Mouse (Mus musculus): Measurements from ENCODE around the gene Jund.

Gene Jund

DNA sequence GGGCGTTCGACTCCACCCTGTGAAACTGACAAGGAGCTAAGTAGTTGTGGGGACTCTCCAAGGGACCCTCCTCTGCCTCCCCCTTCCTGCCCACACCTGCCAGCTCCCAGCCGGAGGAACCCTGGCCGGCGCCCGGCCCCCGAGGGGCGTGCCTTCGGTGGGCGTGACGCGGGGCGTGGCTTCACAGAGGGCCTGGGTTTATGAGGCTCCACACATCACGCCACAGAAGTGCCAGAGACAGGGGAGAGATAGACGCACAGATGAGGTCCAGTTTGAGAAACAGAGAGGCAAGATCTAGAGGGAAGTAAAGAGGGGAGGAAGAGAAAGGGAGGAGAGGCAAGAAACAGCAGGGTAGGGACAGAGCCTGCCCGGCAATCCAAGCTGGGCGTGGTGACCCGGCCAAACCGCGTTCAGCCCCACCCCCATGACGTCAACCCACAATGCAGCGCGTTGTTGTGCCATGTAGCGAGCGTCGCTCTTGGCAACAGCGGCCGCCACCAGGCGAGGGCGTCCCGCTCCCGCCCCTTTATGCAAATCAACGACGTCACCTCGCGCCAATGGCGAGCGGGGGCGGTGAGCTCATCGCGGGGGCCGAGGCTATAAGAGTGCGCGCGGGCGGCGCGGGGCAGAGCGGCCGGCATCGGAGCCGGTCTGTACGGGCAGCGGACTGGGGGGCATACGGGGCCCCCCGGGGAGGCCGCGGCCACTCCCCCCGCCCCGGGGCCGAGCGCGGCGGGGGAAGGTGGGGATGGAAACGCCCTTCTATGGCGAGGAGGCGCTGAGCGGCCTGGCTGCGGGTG is at the start of gene Jund:
Jund (plus strand) TSS at position 640 of the 800 bp plus-strand sequence.
- DNase-seq (ENCODE audit: low read depth, low spot score): peak; percentile 100

DNA sequence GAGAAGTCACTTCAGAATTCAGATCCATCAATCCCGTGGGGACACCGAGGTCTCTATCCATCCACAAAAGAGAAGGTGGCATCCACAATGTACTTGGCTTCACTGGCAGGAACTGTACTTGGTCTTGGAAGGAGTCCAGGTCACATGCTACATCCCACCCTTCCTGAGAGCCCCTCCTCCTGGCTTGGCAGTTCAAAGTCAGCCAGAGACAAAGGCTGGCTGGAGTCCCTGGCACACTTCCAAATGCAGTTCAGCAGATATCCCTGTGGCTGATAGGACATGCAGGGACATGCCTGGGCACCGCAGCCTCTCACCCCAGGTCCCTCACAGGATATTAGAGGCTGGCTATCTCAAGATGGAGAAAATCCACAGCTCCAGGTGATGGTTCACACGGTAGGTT is 49.4 kb upstream of the Jund start:
- DNase-seq (ENCODE audit: low read depth, low spot score): peak; percentile 96

DNA sequence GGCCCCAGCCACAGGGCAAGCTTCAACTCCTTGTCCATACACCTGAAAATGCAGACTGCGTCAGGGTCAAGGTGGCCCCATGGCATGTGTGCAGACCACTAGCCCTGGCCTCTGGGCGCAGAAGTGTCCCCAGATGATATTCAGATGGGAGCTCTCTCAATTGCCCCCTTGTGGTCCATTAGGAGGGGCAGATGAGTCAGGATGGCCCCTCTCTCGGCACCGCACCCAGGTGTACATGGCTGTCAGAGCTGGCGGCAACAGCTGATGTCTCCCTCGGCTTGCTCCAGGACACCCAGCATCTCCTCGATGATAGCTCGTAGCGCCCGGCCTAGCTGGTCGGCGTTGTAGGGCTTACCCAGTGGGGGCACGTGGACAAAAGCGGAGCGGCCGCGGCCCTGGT is 48.4 kb upstream of the Jund start:
- no peak for DNase-seq (ENCODE audit: low read depth, low spot score)

DNA sequence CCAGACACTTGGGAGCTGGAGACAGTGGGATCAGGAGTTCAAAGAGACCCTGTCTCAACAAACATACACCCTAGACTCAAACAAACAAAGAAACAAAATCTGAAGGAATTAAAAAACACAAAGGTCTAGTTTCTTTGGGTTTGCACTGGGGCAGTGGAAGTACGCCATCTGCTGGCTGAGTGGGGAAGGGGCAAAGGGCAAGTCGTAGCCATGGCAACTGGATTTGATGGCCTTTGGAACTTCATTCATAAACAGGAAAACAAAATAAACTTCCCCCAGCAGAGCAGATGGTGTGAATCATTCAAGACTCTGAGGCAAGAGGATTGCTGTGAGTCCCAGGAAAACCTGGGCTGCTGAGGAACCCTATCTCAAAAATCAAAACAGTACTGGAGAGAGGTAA is 45.5 kb upstream of the Jund start:
- DNase-seq (ENCODE audit: low read depth, low spot score): peak; percentile 78

DNA sequence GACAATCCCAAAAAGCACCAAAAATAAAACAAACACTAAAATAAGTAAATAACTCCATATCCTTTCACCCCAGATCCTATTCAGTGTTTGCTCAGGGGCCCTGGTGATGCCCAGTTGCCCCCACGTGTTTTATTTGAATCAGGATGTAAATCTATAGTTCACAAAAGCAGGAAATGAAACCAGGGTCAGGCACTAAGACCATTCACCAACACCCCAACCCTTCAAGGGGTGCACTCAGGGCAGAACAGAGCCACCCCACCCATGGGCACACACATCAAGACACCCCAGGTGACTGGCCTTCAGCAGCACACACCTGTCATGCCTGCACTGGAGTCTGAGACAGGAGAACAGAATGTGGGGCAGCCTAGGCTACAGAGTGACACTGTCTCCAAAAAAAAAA is 44.6 kb upstream of the Jund start:
- DNase-seq (ENCODE audit: low read depth, low spot score): no peak

DNA sequence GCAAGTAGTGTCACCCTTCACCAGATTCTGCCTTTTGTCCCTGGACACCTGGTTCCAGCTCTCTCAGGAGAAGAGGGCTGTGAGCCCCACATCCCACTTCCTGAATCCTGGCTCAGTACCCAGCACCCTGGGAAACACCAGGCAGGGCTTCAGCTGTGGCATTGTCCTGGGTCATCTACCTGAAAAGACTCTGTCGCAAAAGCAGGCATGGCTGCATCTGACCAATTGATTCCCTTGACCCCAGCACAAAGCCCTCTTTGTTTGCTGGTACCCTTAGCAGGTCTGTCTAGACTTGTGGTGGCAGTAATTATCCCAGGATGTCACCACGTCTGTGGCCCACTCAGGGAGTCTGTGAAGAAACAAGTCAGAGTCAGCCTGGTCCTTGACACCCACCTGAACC is 43.3 kb upstream of the Jund start:
- no peak for DNase-seq (ENCODE audit: low read depth, low spot score)

DNA sequence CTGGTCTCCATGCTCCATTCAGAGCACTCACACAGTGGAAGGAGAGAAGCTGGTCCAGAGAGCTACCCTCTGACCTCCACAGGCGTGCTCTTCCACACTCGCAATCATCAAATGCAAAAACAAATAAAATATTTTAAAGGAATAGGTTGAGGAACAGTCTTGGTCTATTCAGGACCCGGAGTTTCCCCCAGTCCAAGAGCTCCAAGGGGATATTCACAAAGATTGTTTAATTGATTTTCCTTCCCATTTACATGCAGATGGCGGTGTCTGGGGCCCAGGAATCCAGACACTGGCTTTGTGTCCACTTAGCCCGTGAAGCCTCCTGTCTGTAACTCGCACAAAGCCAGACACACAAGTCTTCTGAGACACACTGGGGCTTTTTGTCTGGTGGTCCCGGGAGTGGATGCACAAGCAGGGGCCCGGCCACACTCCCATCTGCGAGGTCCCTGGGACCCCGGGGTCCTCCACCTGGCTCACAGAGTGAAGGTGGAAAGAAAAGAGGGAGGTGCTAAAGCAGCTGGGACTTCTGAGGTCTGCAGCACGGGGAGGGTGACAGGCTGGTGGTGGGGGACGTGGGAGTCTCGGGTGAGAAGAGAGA is 42.5 kb upstream of the Jund start:
- no peak for DNase-seq (ENCODE audit: low read depth, low spot score)

DNA sequence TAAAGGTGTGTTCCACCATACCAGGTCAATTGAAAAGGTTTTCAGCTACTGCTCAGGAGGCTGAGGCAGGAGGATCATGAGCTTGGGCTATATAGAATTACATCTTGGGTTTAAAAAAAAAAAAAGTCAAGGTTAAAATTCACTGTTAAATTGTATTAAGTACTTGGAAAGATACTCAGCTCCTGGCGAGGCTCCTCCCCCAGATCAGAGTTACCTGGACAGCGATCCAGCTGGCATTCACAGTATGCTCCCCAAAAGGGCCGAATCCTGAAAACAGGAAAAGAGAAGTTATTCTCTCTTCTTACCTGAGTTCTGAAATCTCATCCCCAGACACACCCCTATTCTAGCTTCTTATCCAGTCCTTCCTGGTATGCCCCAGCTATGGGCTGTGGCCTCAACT is 41.5 kb upstream of the Jund start:
- DNase-seq (ENCODE audit: low read depth, low spot score): no peak

DNA sequence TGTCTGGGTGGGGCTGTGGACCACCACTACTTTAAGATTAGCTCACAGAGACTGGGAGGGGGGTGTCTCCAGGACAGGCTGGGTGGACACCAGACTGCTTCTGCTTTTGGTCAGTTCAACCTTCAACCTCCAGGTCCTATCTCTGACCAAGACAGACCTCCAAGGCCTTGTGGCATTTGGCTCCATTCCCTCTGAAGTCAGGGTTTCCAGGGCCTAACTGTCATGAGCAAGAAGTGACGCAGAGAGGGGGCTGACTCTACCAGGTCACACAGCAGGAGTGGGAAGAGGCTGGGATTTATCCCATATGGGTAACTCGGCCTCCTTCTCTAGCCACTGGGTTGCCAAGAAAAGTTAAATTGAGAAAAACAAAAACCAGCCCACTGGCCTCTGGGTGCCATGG is 41.0 kb upstream of the Jund start:
- no peak for DNase-seq (ENCODE audit: low read depth, low spot score)

DNA sequence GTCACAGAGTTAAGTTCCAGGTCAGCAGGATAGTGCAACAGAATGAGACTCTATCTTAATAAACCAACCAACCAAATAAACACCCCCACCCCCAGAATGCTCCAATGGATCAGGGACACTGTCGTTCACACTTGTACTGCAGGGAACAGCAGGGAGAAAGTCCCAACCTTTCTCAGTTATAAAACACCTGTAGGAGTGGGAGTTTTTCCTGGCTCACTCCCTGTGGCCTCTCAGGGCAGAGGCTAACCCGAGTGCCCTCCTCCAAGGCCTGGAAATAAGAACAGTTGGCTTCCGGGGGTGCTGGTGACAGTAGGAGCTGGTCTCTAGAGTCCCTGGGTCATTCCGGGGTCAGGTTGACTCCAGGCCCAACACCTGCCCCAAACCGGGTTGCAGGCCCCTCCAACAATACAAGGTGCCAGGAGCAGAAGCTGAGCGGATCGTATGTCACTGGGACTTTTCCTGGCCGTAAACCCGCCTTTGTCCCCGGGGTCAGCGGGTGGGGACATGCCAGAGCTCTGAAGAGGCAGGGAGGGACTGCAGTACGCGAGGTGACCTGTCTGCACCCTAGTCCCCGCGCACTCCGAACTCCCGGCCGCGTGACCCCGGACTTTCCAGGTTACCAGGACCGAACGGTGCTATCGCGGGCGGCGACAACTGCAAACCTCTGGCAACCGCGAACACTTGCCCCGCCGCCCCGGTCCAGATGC is 39.7 kb upstream of the Jund start:
- no peak for DNase-seq (ENCODE audit: low read depth, low spot score)

DNA sequence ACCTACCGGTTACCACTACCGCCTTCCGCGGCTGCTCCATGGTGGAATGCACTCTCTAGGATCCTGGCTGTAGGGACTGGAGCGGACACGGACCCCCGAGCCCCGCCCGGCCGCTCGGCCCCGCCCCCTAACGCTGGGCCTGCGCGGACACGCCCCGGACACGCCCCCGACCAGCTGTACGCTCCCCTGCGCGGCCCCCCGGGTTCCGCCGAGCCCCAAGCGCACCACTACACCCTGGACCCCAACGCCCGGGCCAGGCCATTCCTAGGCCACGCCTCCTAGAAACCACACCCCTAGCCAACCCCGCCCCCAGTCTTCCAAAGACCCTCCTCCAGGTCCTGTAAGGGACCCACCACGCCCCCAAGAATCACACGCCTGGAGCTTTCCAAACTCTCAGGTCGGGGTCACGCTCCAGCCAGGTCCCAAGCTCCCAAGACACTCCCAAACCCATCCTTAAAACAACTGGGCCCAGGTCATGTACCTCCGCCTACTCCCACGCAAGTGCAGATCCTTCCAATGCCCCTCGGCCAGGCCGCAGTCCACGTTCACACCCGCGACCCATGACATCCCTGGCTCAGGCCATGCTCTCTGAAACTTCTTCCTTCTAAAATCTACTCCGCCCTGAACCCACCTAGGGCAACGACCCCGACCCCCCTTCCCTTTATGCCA is 39.0 kb upstream of the Jund start:
- peak; percentile 97 for DNase-seq (ENCODE audit: low read depth, low spot score)

DNA sequence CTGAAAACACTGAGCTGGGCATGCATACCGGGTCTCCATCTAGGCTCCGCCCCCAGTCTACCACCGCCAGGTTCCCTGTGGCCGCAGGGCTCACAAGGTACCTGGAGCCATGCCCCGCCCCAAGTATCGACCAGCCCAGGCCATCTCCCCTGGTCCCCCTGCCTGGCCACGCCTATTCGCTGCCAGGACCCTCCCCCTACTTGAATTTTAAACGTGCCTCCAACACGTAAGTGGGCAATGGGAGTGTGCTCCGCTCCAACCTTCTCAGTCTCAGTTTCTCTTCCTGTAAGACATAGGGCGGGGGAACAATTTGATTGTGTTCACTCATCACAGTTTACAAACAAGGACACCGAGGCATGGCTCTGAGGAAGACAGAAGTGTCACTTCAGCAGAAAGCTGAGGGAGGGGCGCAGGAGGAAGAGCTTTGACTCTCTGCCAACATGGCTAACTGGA is 38.5 kb upstream of the Jund start, which contains the start of gene Pgpep1:
Pgpep1 (minus strand) TSS at position 116 of the 453 bp plus-strand sequence.
- DNase-seq (ENCODE audit: low read depth, low spot score): peak; percentile 95

DNA sequence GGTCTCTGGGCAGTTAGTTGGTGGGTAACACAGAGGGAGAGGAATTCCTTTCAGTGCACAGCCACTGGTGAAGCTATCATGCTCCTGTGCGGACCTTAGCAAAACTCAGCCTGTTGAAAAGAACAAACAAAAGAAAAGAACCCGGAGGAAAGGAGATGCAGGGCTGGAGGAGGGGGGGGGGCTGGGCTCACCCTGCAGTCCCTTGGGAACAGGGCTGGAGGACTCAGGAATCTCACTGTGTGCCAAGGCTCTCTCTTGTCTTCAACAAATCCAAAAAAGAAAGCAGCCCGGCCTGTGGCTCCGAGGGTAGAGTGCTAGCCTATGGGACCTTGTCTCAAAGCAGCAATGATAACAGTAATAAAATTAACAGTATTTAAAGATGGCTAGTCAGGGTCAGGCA is 35.1 kb upstream of the Jund start:
- no peak for DNase-seq (ENCODE audit: low read depth, low spot score)

DNA sequence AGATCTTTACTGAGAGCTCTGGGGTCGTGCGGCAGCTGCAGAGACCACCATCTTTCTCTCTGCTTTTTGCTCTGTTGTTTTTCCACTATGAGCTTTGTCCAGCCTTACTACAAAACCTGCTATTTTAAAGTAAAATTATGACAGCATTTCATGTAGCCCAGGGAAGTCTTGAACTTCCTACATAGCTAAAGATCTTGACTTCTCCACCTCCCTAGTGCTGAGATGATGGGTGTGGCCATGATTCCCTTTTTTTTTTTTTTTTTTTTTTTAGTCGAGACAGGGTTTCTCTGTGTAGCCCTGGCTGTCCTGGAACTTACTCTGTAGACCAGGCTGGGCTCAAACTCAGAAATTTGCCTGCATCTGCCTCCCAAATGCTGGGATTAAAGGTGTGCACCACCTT is 34.1 kb upstream of the Jund start:
- DNase-seq (ENCODE audit: low read depth, low spot score): no peak

DNA sequence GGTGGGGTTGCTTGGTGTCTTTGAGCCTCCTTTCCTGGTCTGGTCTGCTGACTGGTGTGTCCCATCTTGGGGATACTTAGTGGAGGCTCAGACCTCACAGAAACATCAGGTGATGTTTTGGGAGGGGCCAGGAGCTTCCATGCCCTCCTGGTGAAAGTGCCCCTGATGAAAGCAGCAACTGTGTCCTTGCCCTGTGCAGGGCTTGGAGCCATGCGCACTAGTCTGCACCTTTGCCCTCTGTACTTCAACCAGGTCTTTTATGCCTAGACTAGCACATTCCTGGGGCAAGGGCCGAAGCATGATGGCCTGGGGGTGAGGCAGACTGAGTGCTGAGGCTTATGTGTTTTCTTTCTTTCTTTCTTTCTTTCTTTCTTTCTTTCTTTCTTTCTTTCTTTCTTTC is 33.1 kb upstream of the Jund start:
- no peak for DNase-seq (ENCODE audit: low read depth, low spot score)

DNA sequence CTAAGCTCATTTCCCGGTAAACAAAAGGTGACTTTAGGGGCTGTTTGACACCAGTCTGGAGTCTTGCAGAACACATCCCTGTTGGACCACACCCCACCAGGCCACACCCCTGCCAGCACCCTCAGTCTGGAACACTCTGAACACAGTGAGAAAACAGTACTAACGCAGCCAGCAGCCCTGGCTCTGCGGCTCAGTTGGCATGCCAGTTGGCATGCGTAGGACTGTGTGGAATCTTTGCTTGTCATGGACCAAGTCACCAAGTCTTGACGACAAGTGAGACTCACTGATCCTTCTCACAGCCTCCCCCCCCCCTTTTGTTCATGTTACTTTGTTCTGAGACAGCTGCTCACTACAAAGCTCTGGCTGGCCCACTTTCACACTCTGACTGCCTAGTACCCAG is 31.7 kb upstream of the Jund start:
- DNase-seq (ENCODE audit: low read depth, low spot score): peak; percentile 56

DNA sequence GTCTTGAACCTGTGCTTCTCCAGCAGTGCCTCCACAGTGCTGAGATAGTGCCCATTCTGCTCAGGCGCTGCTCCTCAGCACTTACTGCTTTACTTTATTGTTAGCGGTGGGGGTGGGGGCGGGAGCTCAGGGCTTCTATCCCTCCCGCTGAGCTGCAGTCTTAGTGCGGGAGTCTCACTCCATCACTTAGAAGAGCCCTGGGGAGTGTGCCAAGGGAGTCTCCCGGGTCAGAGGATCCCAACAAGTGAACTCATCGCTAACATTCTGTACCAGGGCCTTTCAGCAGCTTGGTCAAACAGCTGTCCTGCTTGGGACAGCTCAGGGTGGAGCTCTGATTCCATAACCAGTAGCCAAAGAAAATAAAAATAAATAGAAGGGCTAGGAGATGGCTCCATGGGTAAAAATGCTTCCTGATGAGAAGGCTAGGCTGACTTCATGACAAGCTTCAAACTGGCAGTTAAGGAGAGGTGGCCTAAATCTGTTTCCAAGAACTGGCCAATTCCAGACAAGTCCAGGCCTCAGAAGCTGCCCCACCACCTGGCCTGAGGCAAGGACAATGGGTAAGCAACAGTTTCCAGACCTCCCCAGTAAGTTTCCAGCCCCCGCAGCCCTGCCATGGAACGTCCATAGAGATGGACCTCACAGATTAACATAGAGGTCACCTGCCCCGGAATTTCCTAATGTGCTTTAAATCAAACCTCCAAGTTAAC is 27.0 kb upstream of the Jund start:
- DNase-seq (ENCODE audit: low read depth, low spot score): peak; percentile 75

DNA sequence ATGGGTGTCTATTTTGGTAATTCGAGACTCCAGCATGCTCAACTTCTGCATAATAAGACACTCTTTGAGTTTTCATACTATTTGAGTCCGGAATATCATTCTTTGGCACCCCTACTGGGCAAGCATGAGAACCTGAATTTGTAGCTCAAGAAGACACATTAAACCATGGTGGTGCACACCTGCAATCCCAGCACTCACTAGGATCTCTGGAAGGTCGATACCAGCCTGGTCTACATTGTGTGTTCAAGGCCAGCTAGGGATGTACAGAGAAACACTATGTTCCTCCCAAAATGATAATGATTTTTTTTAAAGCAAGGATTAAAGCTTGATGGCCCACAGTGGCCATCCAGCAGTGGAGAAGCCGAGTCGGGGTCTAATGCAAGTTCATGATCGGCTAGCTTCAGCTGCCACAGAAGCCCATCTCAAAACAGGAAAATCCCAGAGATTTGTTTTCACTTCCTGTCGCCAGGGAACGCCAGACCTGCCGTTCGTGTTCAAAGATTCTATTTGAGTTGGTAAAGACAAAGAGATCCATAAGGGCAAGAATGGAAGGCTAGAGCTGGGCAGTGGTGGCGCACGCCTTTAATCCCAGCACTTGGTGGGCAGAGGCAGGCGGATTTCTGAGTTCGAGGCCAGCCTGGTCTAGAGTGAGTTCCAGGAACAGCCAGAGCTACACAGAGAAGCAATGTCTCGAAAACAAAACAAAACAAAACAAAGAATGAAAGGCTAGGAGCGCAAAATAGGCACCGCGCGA is 26.2 kb upstream of the Jund start:
- DNase-seq (ENCODE audit: low read depth, low spot score): no peak

DNA sequence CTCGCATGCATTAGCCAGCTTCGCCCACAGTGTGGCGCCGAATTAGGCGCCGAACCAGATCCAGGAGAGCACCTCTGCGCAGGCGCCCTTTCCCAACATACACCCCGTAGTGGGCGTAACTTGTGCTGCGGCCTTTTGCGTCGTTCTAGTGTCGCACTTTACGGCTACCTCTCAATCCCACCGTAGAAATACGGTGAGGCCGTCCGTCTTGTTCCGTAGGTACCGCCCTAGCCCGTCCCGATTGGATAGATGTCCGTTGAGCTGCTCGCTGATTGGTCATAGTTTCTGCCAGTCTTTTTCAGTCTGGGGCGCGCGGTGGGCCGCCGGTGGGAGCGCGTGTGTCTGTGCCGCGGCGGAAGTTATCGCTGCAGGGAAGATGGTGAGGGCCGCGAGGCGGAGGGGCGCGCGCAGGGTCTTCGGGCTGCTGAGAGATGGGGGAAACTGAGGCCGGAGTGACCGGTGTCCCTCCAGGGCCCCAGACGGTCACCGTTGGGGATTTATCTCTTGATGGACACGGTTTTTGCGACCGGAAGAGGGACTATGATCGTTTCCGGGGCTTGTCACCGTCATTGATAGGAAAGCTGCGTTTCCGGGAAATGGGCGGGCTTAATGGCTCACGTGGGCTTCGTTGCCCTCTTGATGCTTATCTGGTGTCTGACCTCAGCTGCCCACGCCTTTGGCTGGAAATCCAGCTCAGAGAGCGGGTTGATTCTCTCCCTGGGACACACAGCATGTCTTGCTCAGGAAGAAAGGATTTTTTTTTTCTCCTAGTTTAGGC is 25.5 kb upstream of the Jund start, which contains the start of gene Lsm4:
Lsm4 (plus strand) TSS at position 170 of the 778 bp plus-strand sequence.
- peak; percentile 100 for DNase-seq (ENCODE audit: low read depth, low spot score)

DNA sequence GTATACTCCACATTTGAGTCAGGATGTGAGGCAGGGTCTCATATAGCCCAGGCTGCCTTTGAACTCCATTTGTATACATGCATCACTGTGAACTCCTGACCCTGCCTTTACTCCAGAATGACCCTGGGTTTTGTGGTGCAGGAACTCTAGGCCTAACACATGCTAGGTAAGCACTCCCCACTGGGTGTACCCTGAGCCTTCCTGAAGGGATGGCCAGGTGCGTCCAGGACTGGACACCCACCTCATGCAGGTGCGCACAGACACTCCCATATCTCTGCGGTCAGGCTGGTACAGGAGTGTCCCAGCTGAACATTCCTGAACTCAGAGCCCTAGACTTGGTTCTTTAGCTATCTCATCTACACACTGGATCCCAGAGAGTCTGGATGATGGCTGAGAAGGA is 24.6 kb upstream of the Jund start:
- no peak for DNase-seq (ENCODE audit: low read depth, low spot score)

All from ZHBTc4 (cell line).